Mouse (Mus musculus) hindbrain, embryonic 15.5 days (tissue): Measurements from ENCODE around the gene Bcs1l. TPM values are rescaled to one million over a fixed set of nuclear protein-coding genes. Genes with fewer than 3 reads are reported as not detected.

Experiments used
- ATAC-seq: fragments of 200-750 bp; cut with Nextera tagmentation; 2 replicates; pipeline ENCODE4 v1.8.0; 2017; ENCODE audit warnings: low read depth, moderate number of reproducible peaks, moderate TSS enrichment; ENCODE audit not compliant: low FRiP score
- H3K27ac ChIP-seq: fragments of 300-500 bp; sonication (generic); replicated peaks from 2 replicates; pipeline ENCODE4 v1.5.1; 2015; ENCODE audit warnings: mild to moderate bottlenecking, inconsistent platforms
- H3K27me3 ChIP-seq: fragments of 300-500 bp; sonication (generic); 2 replicates; pipeline ENCODE4 v1.6.1; 2015; ENCODE audit warnings: control low read depth, inconsistent platforms
- H3K36me3 ChIP-seq: fragments of 300-500 bp; sonication (generic); 2 replicates; pipeline ENCODE4 v1.6.1; 2015; ENCODE audit warnings: control low read depth, inconsistent platforms
- H3K4me1 ChIP-seq: fragments of 300-500 bp; sonication (generic); replicated peaks from 2 replicates; pipeline ENCODE4 v1.6.1; 2015; ENCODE audit warnings: control low read depth, inconsistent platforms
- H3K4me2 ChIP-seq: fragments of 300-500 bp; sonication (generic); 2 replicates; pipeline ENCODE4 v1.6.1; 2015; ENCODE audit warnings: moderate library complexity, mild to moderate bottlenecking, inconsistent platforms
- H3K4me3 ChIP-seq: fragments of 300-500 bp; sonication (generic); 2 replicates; pipeline ENCODE4 v1.5.1; 2015; ENCODE audit warnings: mild to moderate bottlenecking, inconsistent platforms
- H3K9ac ChIP-seq: fragments of 300-500 bp; sonication (generic); 2 replicates; pipeline ENCODE4 v1.6.1; 2015; ENCODE audit warnings: inconsistent platforms
- H3K9me3 ChIP-seq: fragments of 300-500 bp; sonication (generic); 2 replicates; pipeline ENCODE4 v1.6.1; 2016; ENCODE audit warnings: control low read depth, inconsistent platforms
- WGBS: fragments of 180-500 bp; shearing (Covaris S2); methylation state at CpG from one replicate; pipeline ENCODE4 v1.1.7; 2015; 5-methylcytosine and 5-hydroxymethylcytosine counted together
- polyA plus RNA-seq: library from polyadenylated mRNA; unstranded; fragments of >200 nt; fragmentation: Nextera tagmentation; extraction: Ambion mirVana; gene quantifications from 2 replicates; pipeline ENCODE4 v1.2.1, GENCODE M21; 2015

Gene Bcs1l
- polyA plus RNA-seq = 20.0 and 21.5 TPM in 2 replicates

DNA sequence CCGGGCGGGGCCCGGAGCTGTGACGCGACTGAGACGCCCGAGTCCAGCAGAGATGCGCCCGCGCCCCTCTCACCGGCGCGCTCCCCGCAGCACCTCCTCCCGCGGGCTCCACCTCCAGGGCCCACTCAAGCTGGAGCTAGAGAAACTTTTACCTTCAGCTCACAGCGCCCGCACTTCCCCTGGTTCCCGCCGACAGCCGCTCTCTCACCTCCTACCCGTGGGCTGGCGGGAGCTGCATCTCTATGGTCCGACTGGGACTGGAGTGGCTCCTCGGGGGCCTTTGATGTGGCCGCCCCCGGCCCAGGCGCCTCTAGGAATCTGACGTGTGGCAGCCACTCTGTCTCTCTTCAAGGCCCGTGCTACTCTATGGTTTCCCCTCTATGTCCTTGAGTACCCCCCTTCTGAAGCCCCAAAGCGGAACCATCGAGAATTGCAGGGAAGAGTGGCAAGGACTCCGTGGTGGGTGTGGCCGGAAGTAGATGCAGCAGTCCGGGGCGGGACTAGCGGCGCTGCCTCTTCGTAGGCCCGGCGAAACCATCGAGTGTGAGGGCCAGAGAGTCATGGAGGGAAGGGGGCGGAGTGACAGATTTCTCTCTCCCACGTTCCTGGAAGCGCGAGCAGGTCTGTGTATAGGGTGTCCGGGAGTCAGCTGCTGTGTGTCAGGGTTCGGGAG lies at the start of gene Bcs1l, which contains the start of gene Zfp142:
TSS of gene Bcs1l (plus strand) at position 517 of the 673 bp plus-strand sequence.
TSS of gene Zfp142 (minus strand) at position 474 of the 673 bp plus-strand sequence.
- peak; percentile 99 for ATAC-seq

GRCm38 (mm10) chr1:74538650-74539049 lies 49.4 kb upstream of the Bcs1l start:
- no peak overlapping the region for H3K4me2 ChIP-seq
- H3K9ac ChIP-seq = no peak overlapping the region
- no peak overlapping the region for H3K4me3 ChIP-seq
- no peaks in the 10 kb centered on the region for H3K27me3 ChIP-seq
- peaks cover 11% of the 10 kb centered on the region for H3K4me1 ChIP-seq
- H3K9me3 ChIP-seq = no peaks in the 10 kb centered on the region
- peak; percentile 54; the same call in 1 of the 2 replicates for ATAC-seq
- no peak overlapping the region for H3K27ac ChIP-seq
- H3K36me3 ChIP-seq = no peaks in the 10 kb centered on the region

More for the DNA sequence above, at the start of gene Bcs1l, which contains the start of gene Zfp142:
- Histone ChIP-seq H3K27me3 (no peaks in the 10 kb centered on the region), H3K4me3 (peak within 1 kb of the TSS; percentile 94), H3K27ac (peak within 1 kb of the TSS; percentile 90), H3K36me3 (peaks cover 31% of the 10 kb centered on the region), H3K4me2 (peak within 1 kb of the TSS; percentile 75), H3K9me3 (no peaks in the 10 kb centered on the region), H3K9ac (peak within 1 kb of the TSS; percentile 80), H3K4me1 (peaks cover 38% of the 10 kb centered on the region)
- under 1% methylated on average over 48 of the region's 48 CpGs for WGBS

DNA sequence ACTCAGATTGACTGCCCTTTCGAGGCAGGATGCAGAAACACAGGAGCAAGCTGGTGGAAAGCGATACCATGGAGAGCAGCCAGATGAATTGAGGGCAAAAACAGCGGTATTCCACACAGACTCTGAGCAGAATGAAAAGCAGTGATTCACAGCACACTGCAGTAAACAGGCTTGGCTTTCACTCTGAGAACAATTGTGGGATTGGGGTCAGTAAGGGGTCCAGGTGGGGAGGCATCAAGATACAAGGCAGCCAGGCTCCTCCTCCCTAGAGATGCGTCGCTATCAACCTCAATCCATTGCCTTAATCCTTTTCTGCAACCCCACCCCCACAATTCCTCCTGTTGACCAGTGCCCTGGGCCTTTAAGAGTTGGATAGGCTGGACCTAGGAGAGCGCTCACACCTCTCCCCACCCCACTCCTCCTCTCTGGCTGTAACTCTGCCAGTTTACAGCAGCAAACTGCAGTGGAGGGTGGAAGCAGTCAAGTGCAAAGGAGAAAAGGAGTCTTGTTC lies 45.6 kb upstream of the Bcs1l start, which contains the start of gene Plcd4:
TSS of gene Plcd4 (plus strand) at position 438 of the 511 bp plus-strand sequence.
- peak; percentile 88 for ATAC-seq
- 0 out of 2 replicates have a peak within 1 kb of the TSS, but pooled peaks have one; percentile 0 for H3K9ac ChIP-seq
- H3K4me3 ChIP-seq = peak within 1 kb of the TSS; percentile 22
- 7% methylated on average over 6 of the region's 6 CpGs for WGBS
- peak within 1 kb of the TSS; percentile 49 for H3K4me2 ChIP-seq
- no peaks in the 10 kb centered on the region for H3K9me3 ChIP-seq
- H3K36me3 ChIP-seq = no peaks in the 10 kb centered on the region
- peak within 1 kb of the TSS; percentile 61 for H3K27ac ChIP-seq
- peaks cover 11% of the 10 kb centered on the region for H3K4me1 ChIP-seq
- H3K27me3 ChIP-seq = no peaks in the 10 kb centered on the region

GRCm38 (mm10) chr1:74544184-74544583 lies 43.9 kb upstream of the Bcs1l start, which contains the start of gene Usp37:
Usp37 (minus strand) TSS chr1:74544284.
- no peaks in the 10 kb centered on the region for H3K36me3 ChIP-seq
- H3K27me3 ChIP-seq = no peaks in the 10 kb centered on the region
- H3K4me2 ChIP-seq = peak within 1 kb of the TSS; percentile 49
- ATAC-seq = no peak
- 28% methylated on average over 4 of the region's 4 CpGs for WGBS
- no peaks in the 10 kb centered on the region for H3K9me3 ChIP-seq
- H3K4me1 ChIP-seq = peaks cover 11% of the 10 kb centered on the region
- no peak within 1 kb of the TSS for H3K9ac ChIP-seq
- peak within 1 kb of the TSS; percentile 22; the same call in 1 of the 2 replicates for H3K4me3 ChIP-seq
- peak within 1 kb of the TSS; percentile 61; the same call in 1 of the 2 replicates for H3K27ac ChIP-seq

- Histone ChIP-seq H3K27me3 (no peaks in the 10 kb centered on the region), H3K4me3 (no peak overlapping the region), H3K36me3 (peaks cover 10% of the 10 kb centered on the region), H3K9me3 (no peaks in the 10 kb centered on the region), H3K9ac (no peak overlapping the region), H3K4me2 (no peak overlapping the region), H3K27ac (no peak overlapping the region), H3K4me1 (no peaks in the 10 kb centered on the region)
- ATAC-seq = no peak
- WGBS = 90% methylated on average over 5 of the region's 5 CpGs
Measured at GRCm38 (mm10) chr1:74559061-74559460, 29.0 kb upstream of the Bcs1l start.

DNA sequence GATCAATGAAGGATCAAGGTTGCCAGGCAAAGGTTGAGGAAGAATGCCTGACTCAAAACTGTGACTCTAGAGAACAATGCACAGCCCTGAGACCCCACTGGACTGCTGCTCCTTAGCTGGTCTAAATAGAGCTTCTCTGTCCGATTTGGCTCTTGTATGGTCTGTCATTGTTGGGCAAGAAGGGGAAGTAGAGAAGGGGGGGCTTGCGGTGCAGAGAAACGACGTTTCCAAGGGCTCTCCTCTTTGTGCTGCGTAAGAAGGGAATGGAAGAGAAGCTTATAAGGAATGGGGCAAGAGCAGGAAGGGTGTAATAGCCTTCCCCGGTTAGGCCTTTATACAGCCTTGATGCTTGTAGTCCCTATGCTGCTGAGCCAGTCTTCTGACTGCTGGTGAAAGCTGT lies 22.3 kb upstream of the Bcs1l start:
- Histone ChIP-seq H3K27ac (no peak overlapping the region), H3K4me3 (no peak overlapping the region), H3K36me3 (peaks cover 71% of the 10 kb centered on the region), H3K9ac (no peak overlapping the region), H3K9me3 (no peaks in the 10 kb centered on the region), H3K4me2 (no peak overlapping the region), H3K27me3 (no peaks in the 10 kb centered on the region), H3K4me1 (no peaks in the 10 kb centered on the region)
- WGBS = 66% methylated on average over 6 of the region's 6 CpGs
- no peak for ATAC-seq

- no peaks in the 10 kb centered on the region for H3K9me3 ChIP-seq
- H3K4me1 ChIP-seq = no peaks in the 10 kb centered on the region
- no peaks in the 10 kb centered on the region for H3K27me3 ChIP-seq
- H3K9ac ChIP-seq = no peak overlapping the region
- no peak for ATAC-seq
- H3K27ac ChIP-seq = no peak overlapping the region
- H3K4me3 ChIP-seq = no peak overlapping the region
- H3K36me3 ChIP-seq = peaks cover 83% of the 10 kb centered on the region
- no peak overlapping the region for H3K4me2 ChIP-seq
- 94% methylated on average over 29 of the region's 29 CpGs for WGBS
Measured at GRCm38 (mm10) chr1:74569739-74570719, 18.1 kb upstream of the Bcs1l start.

GRCm38 (mm10) chr1:74582621-74583020 lies 5.5 kb upstream of the Bcs1l start:
- no peak overlapping the region for H3K4me3 ChIP-seq
- H3K9ac ChIP-seq = no peak overlapping the region
- ATAC-seq = no peak
- H3K4me2 ChIP-seq = no peak overlapping the region
- no peak overlapping the region for H3K27ac ChIP-seq
- H3K9me3 ChIP-seq = no peaks in the 10 kb centered on the region
- H3K27me3 ChIP-seq = no peaks in the 10 kb centered on the region
- peaks cover 27% of the 10 kb centered on the region for H3K4me1 ChIP-seq
- WGBS = 77% methylated on average over 3 of the region's 3 CpGs
- peaks cover 29% of the 10 kb centered on the region for H3K36me3 ChIP-seq

DNA sequence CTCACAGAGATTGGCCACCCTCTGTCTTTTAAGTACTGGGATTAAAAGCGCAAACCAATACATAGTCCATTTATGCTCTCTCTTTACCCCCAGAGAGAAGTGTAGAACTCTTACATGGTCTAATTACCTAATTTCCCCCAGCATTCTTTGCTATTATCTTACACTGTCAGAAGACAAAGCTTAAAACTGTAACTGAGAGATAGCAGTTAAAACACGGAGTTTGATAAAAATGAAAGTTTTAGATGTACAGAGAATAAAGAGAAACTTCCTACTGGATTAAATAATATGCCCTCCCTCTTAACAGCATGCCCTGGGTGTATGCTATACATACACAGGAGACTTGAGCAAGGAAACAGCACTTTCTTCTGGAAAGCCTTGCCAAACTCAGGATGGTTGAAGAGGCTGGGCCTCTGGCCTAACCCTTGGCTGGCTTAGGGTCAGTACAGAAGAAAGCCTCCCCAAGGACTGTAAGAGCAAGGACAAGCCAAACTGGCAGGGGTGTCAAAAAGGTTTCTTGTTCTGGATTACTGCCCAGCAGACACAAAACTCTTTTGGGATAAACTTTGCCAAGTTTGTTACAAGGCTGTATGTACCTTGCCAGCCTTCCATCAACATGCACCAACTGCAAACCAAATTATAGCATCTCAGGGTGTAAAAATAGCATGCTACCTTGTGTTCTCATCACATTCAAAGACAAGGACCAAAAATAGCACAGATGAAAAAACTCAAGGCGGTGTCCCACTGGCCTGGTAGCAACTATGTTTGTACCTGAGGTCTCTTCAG lies 3.3 kb upstream of the Bcs1l start:
- H3K4me2 ChIP-seq = no peak overlapping the region
- H3K27ac ChIP-seq = no peak overlapping the region
- H3K9me3 ChIP-seq = no peaks in the 10 kb centered on the region
- no peak overlapping the region for H3K9ac ChIP-seq
- no peak for ATAC-seq
- 95% methylated on average over 3 of the region's 3 CpGs for WGBS
- no peak overlapping the region for H3K4me3 ChIP-seq
- peaks cover 38% of the 10 kb centered on the region for H3K4me1 ChIP-seq
- H3K36me3 ChIP-seq = peaks cover 11% of the 10 kb centered on the region
- H3K27me3 ChIP-seq = no peaks in the 10 kb centered on the region

GRCm38 (mm10) chr1:74587233-74587772 lies 786 bp upstream of the Bcs1l start:
- H3K4me3 ChIP-seq = peak overlapping the region; percentile 94
- H3K4me1 ChIP-seq = peaks cover 38% of the 10 kb centered on the region
- peak overlapping the region; percentile 75 for H3K4me2 ChIP-seq
- H3K9ac ChIP-seq = peak overlapping the region; percentile 80
- H3K27me3 ChIP-seq = no peaks in the 10 kb centered on the region
- peaks cover 30% of the 10 kb centered on the region for H3K36me3 ChIP-seq
- under 1% methylated on average over 24 of the region's 24 CpGs for WGBS
- no peak for ATAC-seq
- peak overlapping the region; percentile 90 for H3K27ac ChIP-seq
- no peaks in the 10 kb centered on the region for H3K9me3 ChIP-seq

- Histone ChIP-seq H3K4me3 (no peak overlapping the region), H3K9me3 (no peaks in the 10 kb centered on the region), H3K27me3 (no peaks in the 10 kb centered on the region), H3K27ac (no peak overlapping the region), H3K36me3 (peaks cover 65% of the 10 kb centered on the region), H3K4me1 (peaks cover 2% of the 10 kb centered on the region), H3K4me2 (no peak overlapping the region), H3K9ac (no peak overlapping the region)
- WGBS = 91% methylated on average over 8 of the region's 8 CpGs
- ATAC-seq = no peak
Measured at GRCm38 (mm10) chr1:74594434-74594833, 6.3 kb downstream of the Bcs1l start.
